Mouse (Mus musculus) gastrocnemius, postnatal 4 days (tissue): ENCODE data around the gene Tchp. TPM values are rescaled to one million over a fixed set of nuclear protein-coding genes. Genes with fewer than 3 reads are reported as not detected.

ENCODE experiments used
- microRNA-seq: library from miRNA; unstranded; fragments of <30 nt; microRNA quantifications from one replicate; pipeline ENCODE4 v1.2.0, GENCODE M21; 2021
- total RNA-seq, 2 experiments: library from RNA; stranded (reverse); gene quantifications; 2 replicates each; pipeline ENCODE4 v1.2.3; 2021

Gene Tchp
- total RNA-seq, 2 experiments from 2014 or later, result 6.3 to 6.9 TPM

Small RNA genes within 50 kb of the gene (microRNA-seq; reads per million reads assigned to microRNA genes)
- not detected for gene Mir7028

Other genes with a start within 250 kb of the Tchp start
- gene Fam222a, start 139.7 kb upstream of the Tchp start, total RNA-seq, result 1 to 10 TPM; 2.2 to 2.5 TPM
- 1 to 10 TPM; 1.6 to 1.8 TPM for gene Trpv4, start 49.3 kb upstream of the Tchp start, total RNA-seq
- 10 to 100 TPM; 26.4 to 31.8 TPM for gene Gltp, start 16.8 kb upstream of the Tchp start, total RNA-seq
- 10 to 100 TPM; 46.2 to 53.1 TPM for gene Ankrd13a, start 66.9 kb downstream of the Tchp start, total RNA-seq
- 10 to 100 TPM; 37.6 to 50.1 TPM for gene Git2, start 67.8 kb downstream of the Tchp start, total RNA-seq
- 10 to 100 TPM; 20.6 to 29.6 TPM for gene 1500011B03Rik, start 115.7 kb downstream of the Tchp start, total RNA-seq
- not detected for gene 4930519G04Rik, start 145.9 kb downstream of the Tchp start, total RNA-seq
- gene Gm9936, start 150.9 kb downstream of the Tchp start, total RNA-seq, result not detected
- gene Oasl2, start 189.2 kb downstream of the Tchp start, total RNA-seq, result 1 to 10 TPM; 1.4 to 2.5 TPM
- gene Oasl1, start 215.5 kb downstream of the Tchp start, total RNA-seq, result under 1 TPM; 0.52 to 0.71 TPM
- gene 2210016L21Rik, start 234.4 kb downstream of the Tchp start, total RNA-seq, result 10 to 100 TPM; 34.5 to 34.6 TPM